Mouse (Mus musculus) ES-CJ7 (cell line): ENCODE data around the gene Hsd3b6.
"Not testable (repeated sequence)": the region's sequence is repeated elsewhere in the genome, so short reads cannot be mapped to it uniquely, and the experiment has no call there.

ENCODE experiments used
- DNase-seq: peaks from one replicate; pipeline ENCODE4 v3.0.0; 2011; ENCODE audit warnings: low read depth, low spot score

Gene Hsd3b6

GRCm38 (mm10) chr3:98814101-98814670 is at the start of gene Hsd3b6:
TSS of gene Hsd3b6 (minus strand) at chr3:98814443.
- DNase-seq, result no peak

- no peak for DNase-seq
These were observed 48.6 kb upstream of the Hsd3b6 start for GRCm38 (mm10) chr3:98862800-98863199.

GRCm38 (mm10) chr3:98859576-98859975 is 45.3 kb upstream of the Hsd3b6 start, which contains the start of gene Hsd3b1:
TSS of gene Hsd3b1 (minus strand) at chr3:98859794.
- DNase-seq, result no peak

GRCm38 (mm10) chr3:98858051-98858450 is 43.8 kb upstream of the Hsd3b6 start:
- no peak for DNase-seq

- DNase-seq, result no peak
These were observed 42.6 kb upstream of the Hsd3b6 start for GRCm38 (mm10) chr3:98856892-98857291.

GRCm38 (mm10) chr3:98855160-98855559 is 40.9 kb upstream of the Hsd3b6 start:
- no peak for DNase-seq

- DNase-seq, result no peak
These were observed 39.4 kb upstream of the Hsd3b6 start for GRCm38 (mm10) chr3:98853685-98854084.

GRCm38 (mm10) chr3:98853051-98853450 is 38.8 kb upstream of the Hsd3b6 start:
- DNase-seq, result no peak

GRCm38 (mm10) chr3:98852631-98853030 is 38.4 kb upstream of the Hsd3b6 start:
- no peak for DNase-seq

GRCm38 (mm10) chr3:98851853-98852252 is 37.6 kb upstream of the Hsd3b6 start:
- no peak for DNase-seq

- no peak for DNase-seq
These were observed 36.0 kb upstream of the Hsd3b6 start for GRCm38 (mm10) chr3:98850262-98850661.

GRCm38 (mm10) chr3:98848898-98849297 is 34.7 kb upstream of the Hsd3b6 start:
- DNase-seq, result no peak

- DNase-seq, result not testable (repeated sequence)
These were observed 1.6 kb downstream of the Hsd3b6 start for GRCm38 (mm10) chr3:98812653-98813052.

GRCm38 (mm10) chr3:98805032-98805431 is 9.2 kb downstream of the Hsd3b6 start:
- not testable (repeated sequence) for DNase-seq

- DNase-seq, result no peak
These were observed 27.7 kb downstream of the Hsd3b6 start for GRCm38 (mm10) chr3:98786551-98786950.

GRCm38 (mm10) chr3:98782181-98782868 is 31.9 kb downstream of the Hsd3b6 start:
- no peak for DNase-seq

GRCm38 (mm10) chr3:98780921-98781320 is 33.3 kb downstream of the Hsd3b6 start:
- no peak for DNase-seq

- no peak for DNase-seq
These were observed 50.1 kb downstream of the Hsd3b6 start for GRCm38 (mm10) chr3:98764155-98764554.

- DNase-seq, result no peak
These were observed 57.4 kb downstream of the Hsd3b6 start for GRCm38 (mm10) chr3:98756836-98757235.
